15 mouse cellular contexts compared by ENCODE assay signal in genomic region chr2:150816676-150817402, GRCm38 (mm10). TPM values are rescaled to one million over a fixed set of nuclear protein-coding genes. Genes with fewer than 3 reads are reported as not detected.
DNase-seq lines count a peak whose midpoint lies in the region; ATAC-seq lines count a peak whose summit lies in the region.
"Had no signal": no experiment of that assay in that cellular context is flagged by ENCODE, and none has a peak within 500 bp of the region (broad histone marks: within the 10 kb centered on the region; RNA-seq: fewer than 3 reads in every experiment).

No protein-coding gene starts in this region.

- peaks cover 98% of the 10 kb centered on the region for H3K36me3 ChIP-seq in heart, embryonic 10.5 days

- no peak overlapping the region for H3K27ac ChIP-seq in heart, embryonic 10.5 days
- H3K27ac ChIP-seq: embryonic facial prominence, embryonic 15.5 days; kidney, postnatal 0 days; left cerebral cortex, adult 2 months; midbrain, embryonic 10.5 days had no signal

- no peaks in the 10 kb centered on the region for H3K4me1 ChIP-seq in heart, embryonic 10.5 days
- H3K4me1 ChIP-seq: embryonic facial prominence, embryonic 15.5 days; midbrain, embryonic 10.5 days had no signal

- no peak for ATAC-seq in activated CD4-positive, CD25-positive, alpha-beta regulatory T cell, adult 4 months
- ATAC-seq: forebrain, embryonic 16.5 days had no signal

- DNase-seq in heart, adult 18-20 months = peak; percentile 53 to 60
- no peak for DNase-seq in heart, embryonic 10.5 days (ENCODE audit: low spot score)
- DNase-seq in urinary bladder, postnatal 14 days (ENCODE audit: low spot score) = peak; percentile 78
- no peak for DNase-seq in urinary bladder, postnatal 4 days (ENCODE audit: low spot score in 2 of 2)
- peak; percentile 76 for DNase-seq in cerebellum, adult 9-10 months
- no peak for DNase-seq in kidney, postnatal 10 days
- DNase-seq: gastrocnemius, postnatal 25 days; lung, postnatal 10 days; retina, postnatal 1 day had no signal

- H3K4me3 ChIP-seq in heart, embryonic 10.5 days = no peak overlapping the region
- H3K4me3 ChIP-seq: embryonic facial prominence, embryonic 15.5 days; left cerebral cortex, adult 2 months; midbrain, embryonic 10.5 days had no signal

- 92% methylated on average over 18 of the region's 18 CpGs for WGBS in heart, embryonic 10.5 days

- H3K9me3 ChIP-seq in heart, embryonic 10.5 days = no peaks in the 10 kb centered on the region
- H3K9me3 ChIP-seq: embryonic facial prominence, embryonic 15.5 days; midbrain, embryonic 10.5 days had no signal

- H3K27me3 ChIP-seq in heart, embryonic 10.5 days (ENCODE audit: insufficient read depth, poor library complexity, severe bottlenecking) = no peaks in the 10 kb centered on the region
- H3K27me3 ChIP-seq: embryonic facial prominence, embryonic 15.5 days had no signal

RNA-seq across cellular contexts. Expression of gene Pygb, which starts 30.3 kb away (rescaled TPM):
- total RNA-seq in heart, adult 18-20 months (2021) = 100 to 1,000 TPM; 507 to 527 TPM
- polyA plus RNA-seq in heart, embryonic 10.5 days (2016; fragmentation: Nextera tagmentation; extraction: Ambion mirVana) = 112 and 182 TPM in 2 replicates
- polyA plus RNA-seq in activated CD4-positive, CD25-positive, alpha-beta regulatory T cell, adult 4 months (2017; shearing (Covaris generic)) = 10 to 100 TPM; 33.1 to 49.4 TPM

Comparison
In these comparisons a context has a peak if more than half of its experiments do, and no peak if none do; other contexts are left out.
1. DNase-seq: peak in heart, adult 18-20 months (2 of 2), urinary bladder, postnatal 14 days (single experiment) and cerebellum, adult 9-10 months (single experiment); none in heart, embryonic 10.5 days (single experiment), urinary bladder, postnatal 4 days (0 of 2) and kidney, postnatal 10 days (single experiment).